Mouse (Mus musculus) small intestine, adult 2 months (tissue): ENCODE measurements around the gene Osbpl6.

Experiments
- CTCF ChIP-seq: fragments of 200-500 bp; IDR thresholded peaks from 2 replicates; pipeline ENCODE4 v1.5.1; 2012; ENCODE audit warnings: low read depth, mild to moderate bottlenecking, control low read depth, inconsistent platforms, low read length, moderate library complexity, mixed read lengths; ENCODE audit not compliant: insufficient replicate concordance, insufficient read length; ENCODE audit errors: extremely low read depth
- POLR2A ChIP-seq: fragments of 200-500 bp; IDR thresholded peaks from 2 replicates; pipeline ENCODE4 v1.6.1; 2012; ENCODE audit warnings: low read depth, mild to moderate bottlenecking, control low read depth, inconsistent platforms, low read length, moderate library complexity

- TF ChIP-seq CTCF: no peak
- no peak for TF ChIP-seq POLR2A
These were observed 6.1 kb upstream of the Osbpl6 start for GRCm38 (mm10) chr2:76400178-76400577.
